Mouse (Mus musculus): Measurements from ENCODE around the gene Stk24.

Gene Stk24

DNA sequence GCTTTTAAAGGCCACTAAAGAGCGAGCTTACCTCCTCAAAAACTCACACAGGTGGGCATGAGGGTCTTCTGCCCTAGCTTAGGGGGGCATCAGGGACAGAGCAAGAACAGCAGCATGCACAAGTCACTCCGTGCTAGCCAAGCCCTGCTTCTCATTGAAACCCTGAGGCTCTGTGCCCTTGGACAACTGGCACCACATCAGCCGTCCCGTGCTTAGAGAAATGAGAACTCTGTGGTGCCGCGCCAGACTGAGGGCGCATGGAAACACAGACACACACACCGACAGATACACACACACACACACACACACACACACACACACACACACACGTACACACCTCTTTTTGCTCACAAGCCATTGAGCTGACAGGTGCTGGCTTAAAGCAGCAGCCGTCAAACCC lies 32.7 kb downstream of the Stk24 start:
- TF ChIP-seq GATA4 (IDR thresholded peaks at IDR 0.05; ENCODE audit: insufficient replicate concordance, low read length): no peak

DNA sequence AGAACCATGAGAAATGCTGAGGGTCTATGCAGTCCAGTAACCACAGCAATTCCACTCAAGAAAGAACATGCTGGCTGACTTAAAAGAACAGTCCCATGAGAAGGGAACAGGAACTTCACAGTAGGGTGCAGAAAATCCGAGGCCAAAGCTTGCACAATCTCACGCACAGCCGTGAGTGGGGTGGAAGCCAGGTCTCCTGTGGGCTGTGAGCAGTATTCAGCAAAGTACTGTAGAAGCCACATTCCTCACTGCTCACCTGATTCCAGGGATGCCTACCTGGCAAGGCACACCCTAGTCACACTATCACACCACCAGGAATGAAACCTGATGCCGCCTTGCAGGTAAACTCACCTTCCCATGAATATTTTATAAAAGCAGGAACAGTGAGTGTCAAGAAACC lies 33.2 kb downstream of the Stk24 start:
- TF ChIP-seq GATA4 (IDR thresholded peaks at IDR 0.05; ENCODE audit: insufficient replicate concordance, low read length): no peak

DNA sequence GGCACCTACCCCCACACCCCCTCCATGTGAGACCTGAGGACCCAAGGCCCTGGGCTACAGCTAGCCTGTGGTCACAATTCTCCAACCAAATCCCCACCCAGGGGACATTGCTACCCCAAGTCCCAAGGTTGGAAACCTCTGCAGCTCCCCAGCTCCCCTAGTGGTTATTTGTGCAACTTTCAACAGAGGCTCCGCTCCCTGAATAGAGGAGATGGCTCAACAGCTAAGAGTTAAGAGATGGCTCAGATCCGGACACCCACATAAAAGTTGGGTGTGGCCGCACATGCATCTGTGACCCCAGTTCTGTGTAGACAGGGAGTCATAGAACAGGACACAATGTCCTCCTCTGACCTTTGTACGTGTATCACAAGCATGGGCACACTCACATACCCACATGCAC lies 33.8 kb downstream of the Stk24 start:
- no peak for TF ChIP-seq GATA4 (IDR thresholded peaks at IDR 0.05; ENCODE audit: insufficient replicate concordance, low read length)

DNA sequence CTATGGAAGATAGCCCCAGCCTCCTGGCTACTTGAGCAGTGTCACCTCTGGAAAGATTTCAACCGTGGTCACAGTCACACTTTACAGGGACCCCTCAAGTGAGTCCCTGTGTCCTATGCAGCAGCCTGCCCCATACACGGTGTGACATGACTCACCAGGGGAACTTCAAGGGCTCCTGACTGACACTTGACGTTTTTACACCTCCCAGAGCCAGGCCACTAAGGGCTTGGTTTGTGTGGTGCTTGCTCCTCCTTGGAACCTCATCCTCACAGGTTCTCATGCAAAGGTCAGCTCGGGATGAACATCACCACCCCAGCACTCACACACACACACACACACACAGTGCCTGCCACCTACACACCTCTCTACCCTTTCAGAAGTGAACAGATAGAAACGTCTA lies 34.9 kb downstream of the Stk24 start:
- no peak for TF ChIP-seq GATA4 (IDR thresholded peaks at IDR 0.05; ENCODE audit: insufficient replicate concordance, low read length)

DNA sequence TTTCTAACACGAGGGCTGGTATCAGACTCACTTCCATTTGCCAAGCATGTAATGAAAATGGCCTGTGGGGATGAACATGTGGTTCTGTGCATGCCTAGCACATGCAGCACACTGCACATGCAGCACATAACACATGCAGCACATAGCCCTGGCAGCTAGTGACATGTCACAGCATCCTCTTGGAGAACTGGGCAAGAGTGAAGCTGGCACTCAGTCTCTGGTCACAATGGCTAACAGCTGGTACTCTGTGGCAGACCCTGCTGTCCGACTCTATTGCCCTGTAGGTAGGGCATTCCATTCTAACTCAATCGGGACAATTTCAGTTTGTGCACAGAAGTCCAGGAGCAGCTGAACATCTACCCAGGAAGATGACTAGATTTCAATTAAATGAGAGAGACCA lies 36.9 kb downstream of the Stk24 start:
- TF ChIP-seq GATA4 (IDR thresholded peaks at IDR 0.05; ENCODE audit: insufficient replicate concordance, low read length): no peak

DNA sequence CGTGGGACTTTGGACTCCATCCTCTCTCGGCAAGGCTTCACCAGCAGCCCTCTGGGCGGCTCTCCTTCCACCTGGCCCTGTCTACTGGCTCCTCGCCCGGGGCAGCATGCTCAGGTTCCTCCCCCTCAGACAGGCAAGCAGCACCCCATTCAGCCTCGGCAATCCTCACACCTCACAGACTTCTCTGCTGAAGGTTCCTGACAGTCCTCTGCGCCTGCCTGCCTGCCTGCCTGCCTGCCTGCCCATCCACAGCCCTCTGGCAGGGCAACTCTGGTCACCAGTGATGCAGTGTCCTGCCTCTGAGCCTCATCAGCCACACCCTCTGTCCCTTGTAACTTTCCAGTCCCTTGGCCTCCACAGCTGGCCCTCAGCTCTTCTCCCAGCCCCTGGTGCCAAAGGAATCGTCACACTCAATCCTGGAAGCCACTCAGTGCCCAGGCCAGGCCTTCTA lies 39.8 kb downstream of the Stk24 start:
- no peak for TF ChIP-seq GATA4 (IDR thresholded peaks at IDR 0.05; ENCODE audit: insufficient replicate concordance, low read length)

DNA sequence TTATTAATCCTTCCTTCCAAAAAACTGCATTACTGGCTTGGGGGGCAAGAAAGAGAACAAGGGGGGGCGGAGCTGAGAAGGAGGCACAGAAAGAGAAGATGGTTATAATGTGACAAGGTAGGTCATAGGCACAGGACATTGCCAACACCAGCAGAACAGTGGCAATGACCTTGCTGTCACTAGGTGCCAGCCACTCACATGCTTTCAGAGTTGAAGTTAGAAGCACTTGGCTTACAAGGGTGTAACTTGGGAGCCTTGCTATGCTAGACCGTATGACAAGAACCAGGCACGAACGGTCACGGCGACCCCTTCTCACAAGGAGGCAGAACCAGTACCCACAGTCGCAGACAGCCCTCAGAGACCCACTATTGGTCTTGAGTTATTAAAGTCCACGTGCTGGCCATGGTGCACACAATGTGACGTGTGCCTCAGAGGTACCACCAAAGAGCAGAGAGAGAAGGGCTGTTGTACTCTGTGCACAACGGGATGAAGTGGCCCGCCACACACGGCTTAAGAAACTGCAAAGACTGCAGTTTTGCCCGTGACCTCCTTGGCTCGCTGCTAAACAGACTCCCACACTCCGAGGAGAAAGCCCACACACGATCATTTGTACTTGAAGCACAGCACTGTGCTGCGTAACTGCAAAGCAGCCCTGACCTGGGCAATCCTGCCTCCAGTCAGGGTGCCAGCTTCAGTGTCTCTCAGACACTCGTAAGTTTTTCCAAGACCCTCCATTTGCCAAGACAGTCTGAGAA lies 40.8 kb downstream of the Stk24 start:
- no peak for TF ChIP-seq GATA4 (IDR thresholded peaks at IDR 0.05; ENCODE audit: insufficient replicate concordance, low read length)

DNA sequence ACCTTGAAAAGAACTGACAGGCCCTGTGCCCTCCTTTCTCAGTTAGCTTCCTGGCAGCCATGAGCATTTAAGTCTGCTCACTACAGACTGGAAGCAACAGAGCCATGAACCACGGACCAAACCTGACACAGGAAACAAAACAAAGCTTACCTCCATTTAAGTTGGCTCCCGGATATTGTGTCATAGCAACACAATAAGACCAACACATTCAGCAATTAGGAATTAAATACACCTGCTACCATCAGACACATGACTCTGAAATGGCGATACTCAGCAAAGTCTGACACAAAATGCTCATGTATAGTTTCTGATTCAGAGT lies 49.8 kb downstream of the Stk24 start:
- TF ChIP-seq GATA4 (IDR thresholded peaks at IDR 0.05; ENCODE audit: insufficient replicate concordance, low read length): no peak

DNA sequence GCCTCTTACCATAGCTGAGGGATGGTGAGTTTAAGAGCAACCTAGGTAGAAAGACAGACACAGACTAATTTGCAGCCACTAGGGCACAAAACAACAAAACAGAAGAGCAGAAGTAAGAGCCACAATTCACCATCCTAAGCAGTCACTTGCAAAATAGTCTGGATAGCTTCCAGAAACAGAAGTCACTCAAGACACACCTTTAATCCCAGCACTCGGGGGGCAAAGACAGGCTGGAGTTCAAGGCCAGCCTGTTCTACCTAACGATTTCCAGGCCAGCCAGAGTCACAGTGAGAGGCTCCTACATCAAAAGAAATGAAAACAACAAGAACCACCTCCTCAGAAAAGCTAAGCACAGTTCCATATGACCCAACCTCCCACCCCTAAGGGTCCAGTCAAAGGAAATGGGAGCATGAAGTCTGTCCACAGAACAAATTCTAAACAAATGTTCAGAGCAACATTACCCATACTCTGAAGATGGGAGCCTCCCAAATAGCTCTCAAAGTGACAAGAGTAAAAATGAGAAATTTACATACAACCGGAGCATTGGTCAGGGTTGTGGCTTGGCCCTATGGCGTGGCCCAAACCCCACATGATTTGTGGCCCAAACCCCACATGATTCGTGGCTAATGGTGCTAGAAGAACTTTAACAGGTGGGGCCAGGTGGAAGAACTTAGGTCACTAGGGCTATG lies 50.3 kb downstream of the Stk24 start:
- no peak for TF ChIP-seq GATA4 (IDR thresholded peaks at IDR 0.05; ENCODE audit: insufficient replicate concordance, low read length)

DNA sequence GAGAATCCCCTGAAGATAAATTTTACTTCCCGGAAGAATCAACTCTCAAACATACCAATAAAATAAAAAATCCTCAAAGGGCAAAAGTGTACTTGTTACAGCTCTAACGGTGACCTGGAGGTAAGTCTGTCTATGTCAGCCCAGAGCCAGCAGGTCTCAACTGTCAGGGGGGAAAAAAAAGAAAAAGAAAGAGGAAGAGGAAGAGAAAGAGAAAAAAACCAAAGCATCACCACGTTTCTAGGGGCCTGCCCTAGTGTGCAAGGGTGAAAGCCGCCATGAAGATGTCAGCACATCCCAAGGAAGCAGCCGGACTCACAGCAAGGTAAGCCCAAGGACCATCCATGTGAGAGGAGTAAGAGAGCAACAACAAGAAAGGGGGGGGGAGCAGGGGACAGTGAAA lies 50.9 kb downstream of the Stk24 start:
- no peak for TF ChIP-seq GATA4 (IDR thresholded peaks at IDR 0.05; ENCODE audit: insufficient replicate concordance, low read length)

DNA sequence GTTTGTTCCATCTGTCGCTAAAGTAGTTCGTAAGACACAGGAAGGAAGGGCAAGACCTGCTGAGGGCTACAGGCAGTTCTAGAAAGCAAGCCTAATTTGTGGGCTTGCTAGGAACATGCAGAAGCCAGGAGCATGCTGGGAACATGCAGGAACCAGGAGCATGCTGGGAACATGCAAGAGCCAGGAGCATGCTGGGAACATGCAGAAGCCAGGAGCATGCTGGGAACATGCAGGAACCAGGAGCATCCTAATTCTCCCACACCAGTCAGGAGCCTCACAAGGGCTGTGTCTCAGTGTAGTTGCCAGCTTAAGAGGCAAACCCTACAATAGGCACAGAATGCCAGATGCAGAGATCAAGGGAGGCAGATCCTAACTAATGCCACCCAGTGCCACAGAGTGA lies 53.4 kb downstream of the Stk24 start:
- TF ChIP-seq GATA4 (IDR thresholded peaks at IDR 0.05; ENCODE audit: insufficient replicate concordance, low read length): no peak

DNA sequence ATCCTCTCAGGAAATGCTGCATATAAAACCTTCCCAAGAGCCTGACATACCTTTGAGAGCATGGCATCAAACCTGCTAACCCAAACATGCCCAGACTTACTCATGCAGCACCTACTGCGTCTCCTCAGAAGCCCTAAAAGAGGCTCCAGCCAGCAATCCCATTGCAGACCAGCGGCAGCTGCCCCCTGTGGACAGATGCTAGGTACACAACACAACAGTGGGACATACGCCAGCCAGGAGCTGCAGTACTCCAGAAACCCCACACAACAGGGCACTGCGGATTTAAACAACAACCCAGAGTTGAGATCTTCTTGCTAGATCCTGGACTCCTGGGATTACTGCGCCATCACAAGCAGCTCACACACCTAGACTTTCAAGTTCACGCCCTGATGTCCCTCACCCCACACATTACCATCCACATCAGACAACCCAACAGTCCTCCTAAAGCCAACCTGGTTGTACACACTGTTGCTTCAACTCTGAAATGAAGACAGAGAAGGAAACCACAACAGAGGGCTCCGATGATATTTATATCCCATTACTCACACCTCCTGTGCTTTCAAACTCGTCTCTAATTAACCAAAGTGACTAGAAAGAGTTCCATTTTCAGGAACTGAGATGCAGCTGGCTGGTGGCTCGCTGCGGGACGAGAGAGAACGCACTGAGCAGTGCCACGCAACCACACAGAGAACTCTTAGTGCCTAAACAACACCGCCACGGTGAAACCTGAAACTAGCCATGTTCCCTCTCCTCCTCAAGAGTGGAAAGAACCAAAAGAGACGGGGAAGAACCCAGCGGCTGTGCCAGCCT lies 55.1 kb downstream of the Stk24 start:
- TF ChIP-seq GATA4 (IDR thresholded peaks at IDR 0.05; ENCODE audit: insufficient replicate concordance, low read length): no peak

DNA sequence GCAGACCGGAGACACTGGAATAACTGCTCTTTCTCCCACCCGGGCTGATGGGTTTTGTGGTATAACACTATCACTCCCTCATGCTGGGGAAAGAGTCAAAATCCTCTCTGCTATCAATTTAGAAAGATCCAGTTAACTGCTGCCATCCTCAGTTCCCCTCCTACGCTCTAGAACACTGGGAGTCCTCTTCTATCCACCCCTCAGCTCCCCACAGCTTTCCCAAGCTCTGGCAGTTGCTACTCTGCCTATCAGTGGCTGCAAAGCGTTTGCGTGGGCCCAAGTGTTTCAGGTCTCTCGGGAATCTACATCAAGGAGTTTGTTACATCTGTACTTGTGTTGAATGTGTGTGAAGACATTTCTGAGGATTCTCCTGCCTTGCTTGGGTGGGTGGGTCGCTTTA lies 57.2 kb downstream of the Stk24 start:
- no peak for TF ChIP-seq GATA4 (IDR thresholded peaks at IDR 0.05; ENCODE audit: insufficient replicate concordance, low read length)

DNA sequence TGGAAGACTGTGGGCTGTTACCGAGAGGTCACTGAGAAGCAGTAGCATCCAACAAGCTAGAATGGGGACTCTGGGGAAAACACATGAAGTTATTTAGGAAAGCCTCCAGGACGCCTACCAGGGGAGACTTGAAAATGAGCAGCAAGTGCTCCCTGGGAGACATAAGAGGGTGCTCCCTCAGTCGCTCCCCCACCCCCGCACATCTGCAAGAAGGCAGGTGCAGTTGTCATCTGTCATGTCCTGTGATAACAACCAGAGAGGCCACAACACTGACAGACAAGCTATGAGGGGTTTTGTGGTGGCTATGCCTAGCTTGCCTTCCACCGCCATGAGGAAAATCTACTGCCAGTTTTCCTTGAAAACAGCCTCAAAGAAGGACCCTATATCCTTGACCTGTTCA lies 57.7 kb downstream of the Stk24 start:
- no peak for TF ChIP-seq GATA4 (IDR thresholded peaks at IDR 0.05; ENCODE audit: insufficient replicate concordance, low read length)

DNA sequence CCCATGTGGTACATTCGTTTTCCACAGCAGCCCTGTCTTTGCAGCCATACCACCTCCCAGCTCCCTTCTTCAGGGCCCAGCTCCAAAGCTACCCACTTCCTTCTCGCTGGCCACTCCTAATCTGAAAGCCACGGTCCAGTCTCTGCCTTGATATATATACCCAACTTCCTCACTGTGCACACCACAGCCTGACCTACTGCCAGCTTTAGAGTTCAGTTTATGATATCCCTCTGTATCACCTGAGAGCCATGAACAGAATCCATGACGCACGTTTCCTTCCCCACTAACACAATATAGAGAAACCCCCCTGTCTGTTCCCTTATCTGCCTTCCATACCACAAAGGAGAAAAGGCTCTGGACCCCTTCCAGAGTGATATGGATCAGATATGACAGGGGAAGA lies 61.4 kb downstream of the Stk24 start:
- no peak for TF ChIP-seq GATA4 (IDR thresholded peaks at IDR 0.05; ENCODE audit: insufficient replicate concordance, low read length)

DNA sequence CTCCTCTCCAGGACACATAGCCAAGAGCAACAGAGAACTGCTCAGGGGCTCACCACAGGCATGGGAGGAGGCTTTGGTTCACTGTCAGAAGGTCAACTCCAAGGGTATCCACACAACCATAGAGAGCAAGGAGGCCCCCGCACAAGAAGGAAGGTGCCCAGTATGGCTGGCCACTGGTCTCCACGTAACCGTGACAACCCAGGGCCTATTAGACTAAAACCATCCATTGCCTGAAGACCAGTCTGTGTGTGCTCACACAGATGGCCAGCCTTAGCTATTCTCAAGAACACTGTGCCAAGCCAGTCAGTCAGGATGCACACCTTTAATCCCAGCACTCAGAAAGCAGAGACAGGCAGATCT lies 62.5 kb downstream of the Stk24 start:
- TF ChIP-seq GATA4 (IDR thresholded peaks at IDR 0.05; ENCODE audit: insufficient replicate concordance, low read length): no peak
